Comparison of ENCODE assay signal across 27 mouse cellular contexts in genomic region chr13:59800077-59800476, GRCm38 (mm10). TPM values are rescaled to one million over a fixed set of nuclear protein-coding genes. Genes with fewer than 3 reads are reported as not detected.
DNase-seq lines count a peak whose midpoint lies in the region; ATAC-seq lines count a peak whose summit lies in the region.
"Had no signal": no experiment of that assay in that cellular context is flagged by ENCODE, and none has a peak within 500 bp of the region (broad histone marks: within the 10 kb centered on the region; RNA-seq: fewer than 3 reads in every experiment).

No protein-coding gene starts in this region.

- H3K4me3 ChIP-seq in liver, embryonic 13.5 days (replicated peaks), result no peak overlapping the region
- H3K4me3 ChIP-seq in liver, embryonic 11.5 days (ENCODE audit: low read depth, low read length), result no peak overlapping the region
- H3K4me3 ChIP-seq: embryonic facial prominence, embryonic 13.5 days; embryonic facial prominence, embryonic 15.5 days; erythroblast, embryonic 14.5 days; forebrain, embryonic 10.5 days; forebrain, embryonic 12.5 days had no signal

- peaks cover 61% of the 10 kb centered on the region for H3K4me1 ChIP-seq in liver, embryonic 13.5 days (replicated peaks)
- peaks cover 20% of the 10 kb centered on the region for H3K4me1 ChIP-seq in liver, embryonic 11.5 days (replicated peaks; ENCODE audit: control insufficient read depth, insufficient read depth, low read length)
- H3K4me1 ChIP-seq: embryonic facial prominence, embryonic 13.5 days; embryonic facial prominence, embryonic 15.5 days; forebrain, embryonic 10.5 days; forebrain, embryonic 12.5 days had no signal

- H3K36me3 ChIP-seq in liver, embryonic 13.5 days, result peaks cover 99% of the 10 kb centered on the region
- H3K36me3 ChIP-seq in liver, embryonic 11.5 days (ENCODE audit: control insufficient read depth, insufficient read depth, low read length), result peaks cover 84% of the 10 kb centered on the region

- H3K9ac ChIP-seq in liver, embryonic 13.5 days, result no peak overlapping the region
- H3K9ac ChIP-seq in liver, embryonic 11.5 days (ENCODE audit: low read depth, low read length), result no peak overlapping the region
- H3K9ac ChIP-seq: embryonic facial prominence, embryonic 13.5 days; embryonic facial prominence, embryonic 15.5 days; forebrain, embryonic 12.5 days had no signal

- 54% methylated on average over 2 of the region's 2 CpGs for WGBS in liver, embryonic 13.5 days (ENCODE audit: insufficient replicate concordance)
- 62% methylated on average over 2 of the region's 2 CpGs for WGBS in liver, embryonic 11.5 days

- H3K9me3 ChIP-seq in liver, embryonic 13.5 days (replicated peaks), result no peaks in the 10 kb centered on the region
- H3K9me3 ChIP-seq in liver, embryonic 11.5 days (ENCODE audit: control insufficient read depth, low read length), result no peaks in the 10 kb centered on the region
- H3K9me3 ChIP-seq: embryonic facial prominence, embryonic 13.5 days; embryonic facial prominence, embryonic 15.5 days; forebrain, embryonic 10.5 days; forebrain, embryonic 12.5 days had no signal

- H3K27ac ChIP-seq in liver, embryonic 13.5 days, result peak overlapping the region; percentile 97; the same call in 1 of the 2 replicates
- no peak overlapping the region for H3K27ac ChIP-seq in liver, embryonic 11.5 days (ENCODE audit: low read depth, low read length)
- H3K27ac ChIP-seq: embryonic facial prominence, embryonic 13.5 days; embryonic facial prominence, embryonic 15.5 days; forebrain, embryonic 10.5 days; forebrain, embryonic 12.5 days had no signal

- no peak for ATAC-seq in liver, embryonic 13.5 days (ENCODE audit: low read depth)
- no peak for ATAC-seq in liver, embryonic 11.5 days (replicated peaks; ENCODE audit: low FRiP score)
- peak; percentile 52 for ATAC-seq in granulocyte monocyte progenitor cell, adult 5-6 weeks (replicated peaks; ENCODE audit: poor library complexity, severe bottlenecking)
- peak; percentile 54 for ATAC-seq in megakaryocyte, adult 5-6 weeks (ENCODE audit: poor library complexity, severe bottlenecking)
- ATAC-seq: forebrain, embryonic 14.5 days; forebrain, embryonic 16.5 days had no signal

- H3K4me2 ChIP-seq in liver, embryonic 13.5 days, result no peak overlapping the region
- no peak overlapping the region for H3K4me2 ChIP-seq in liver, embryonic 11.5 days
- H3K4me2 ChIP-seq: embryonic facial prominence, embryonic 13.5 days; embryonic facial prominence, embryonic 15.5 days; forebrain, embryonic 12.5 days had no signal

- H3K27me3 ChIP-seq in liver, embryonic 13.5 days, result no peaks in the 10 kb centered on the region
- H3K27me3 ChIP-seq in liver, embryonic 11.5 days (replicated peaks; ENCODE audit: control insufficient read depth, insufficient read depth, low read length), result no peaks in the 10 kb centered on the region
- H3K27me3 ChIP-seq: embryonic facial prominence, embryonic 13.5 days; embryonic facial prominence, embryonic 15.5 days; forebrain, embryonic 12.5 days had no signal

- DNase-seq in liver, embryonic 13.5 days, result no peak
- DNase-seq in liver, embryonic 11.5 days (ENCODE audit: low spot score), result no peak
- DNase-seq in cerebellum, adult 9-11 months, result no peak
- no peak for DNase-seq in gastrocnemius, postnatal 10 days
- DNase-seq: adrenal gland, adult 2 months; adrenal gland, postnatal 10 days; adrenal gland, postnatal 25 days; cerebellum, adult 11 months; cerebellum, adult 18-20 months; cerebellum, adult 8-10 months; cerebellum, postnatal 10 days; cerebellum, postnatal 25 days; embryo, embryonic 11 days had no signal

RNA-seq across cellular contexts. Expression of gene Gm49354, which starts 18.0 kb away (rescaled TPM):
- not detected in 2 replicates for polyA plus RNA-seq in liver, embryonic 13.5 days (2015; fragmentation: Nextera tagmentation; extraction: Ambion mirVana)
- not detected in 2 replicates for polyA plus RNA-seq in liver, embryonic 11.5 days (2014; fragmentation: Nextera tagmentation; extraction: Ambion mirVana)
- total RNA-seq in granulocyte monocyte progenitor cell, adult 5-6 weeks (2014; fragmentation: Nextera tagmentation), result not detected in 2 replicates
- not detected in 2 replicates for total RNA-seq in granulocyte monocyte progenitor cell, adult 5-6 weeks (2017)
- total RNA-seq in megakaryocyte, adult 5-6 weeks (2015), result not detected in 2 replicates
- total RNA-seq in megakaryocyte, adult 5-6 weeks (2017), result not detected in 2 replicates
- total RNA-seq in gastrocnemius, postnatal 10 days (2021), result not detected
- total RNA-seq: adrenal gland, adult 2 months; adrenal gland, postnatal 10 days; adrenal gland, postnatal 25 days; adrenal gland, postnatal 4 days; ES-E14; MEL had no signal
- polyA plus RNA-seq: adrenal gland, adult 2 months; C2C12; embryonic facial prominence, embryonic 11.5 days; embryonic facial prominence, embryonic 13.5 days; embryonic facial prominence, embryonic 15.5 days; forebrain, embryonic 10.5 days; forebrain, embryonic 12.5 days; forebrain, embryonic 14.5 days; forebrain, embryonic 16.5 days had no signal

RNA-seq across cellular contexts. Expression of gene Tut7, which starts 22.9 kb away (rescaled TPM):
- polyA plus RNA-seq in liver, embryonic 13.5 days (2015; fragmentation: Nextera tagmentation; extraction: Ambion mirVana), result 54.4 and 61.8 TPM in 2 replicates
- polyA plus RNA-seq in liver, embryonic 11.5 days (2014; fragmentation: Nextera tagmentation; extraction: Ambion mirVana), result 68.2 and 69.5 TPM in 2 replicates
- 63.9 and 77.9 TPM in 2 replicates for total RNA-seq in granulocyte monocyte progenitor cell, adult 5-6 weeks (2014; fragmentation: Nextera tagmentation)
- 114 and 117 TPM in 2 replicates for total RNA-seq in granulocyte monocyte progenitor cell, adult 5-6 weeks (2017)
- 95.1 and 97.1 TPM in 2 replicates for total RNA-seq in megakaryocyte, adult 5-6 weeks (2015)
- 177 and 194 TPM in 2 replicates for total RNA-seq in megakaryocyte, adult 5-6 weeks (2017)
- 10 to 100 TPM; 46.3 to 50.3 TPM for total RNA-seq in gastrocnemius, postnatal 10 days (2021)

RNA-seq across cellular contexts. Expression of gene Isca1, which starts 30.5 kb away (rescaled TPM):
- 218 and 244 TPM in 2 replicates for polyA plus RNA-seq in liver, embryonic 13.5 days (2015; fragmentation: Nextera tagmentation; extraction: Ambion mirVana)
- polyA plus RNA-seq in liver, embryonic 11.5 days (2014; fragmentation: Nextera tagmentation; extraction: Ambion mirVana), result 173 and 181 TPM in 2 replicates
- total RNA-seq in granulocyte monocyte progenitor cell, adult 5-6 weeks (2014; fragmentation: Nextera tagmentation), result 47.4 and 55.1 TPM in 2 replicates
- 23.4 and 25.8 TPM in 2 replicates for total RNA-seq in granulocyte monocyte progenitor cell, adult 5-6 weeks (2017)
- total RNA-seq in megakaryocyte, adult 5-6 weeks (2015), result 39.7 and 41.7 TPM in 2 replicates
- total RNA-seq in megakaryocyte, adult 5-6 weeks (2017), result 19.2 and 21.3 TPM in 2 replicates
- total RNA-seq in gastrocnemius, postnatal 10 days (2021), result 100 to 1,000 TPM in 1 of 2 experiments, 10 to 100 TPM in 1; 95.1 to 108 TPM

RNA-seq across cellular contexts. Expression of gene 1700014D04Rik, which starts 53.5 kb away (rescaled TPM):
- polyA plus RNA-seq in liver, embryonic 13.5 days (2015; fragmentation: Nextera tagmentation; extraction: Ambion mirVana), result not detected in 2 replicates
- polyA plus RNA-seq in liver, embryonic 11.5 days (2014; fragmentation: Nextera tagmentation; extraction: Ambion mirVana), result not detected in 2 replicates
- not detected in 2 replicates for total RNA-seq in granulocyte monocyte progenitor cell, adult 5-6 weeks (2014; fragmentation: Nextera tagmentation)
- not detected in 2 replicates for total RNA-seq in granulocyte monocyte progenitor cell, adult 5-6 weeks (2017)
- not detected in 2 replicates for total RNA-seq in megakaryocyte, adult 5-6 weeks (2015)
- total RNA-seq in megakaryocyte, adult 5-6 weeks (2017), result 0.04 TPM in 1 of 2 replicates, not detected in the other
- total RNA-seq in gastrocnemius, postnatal 10 days (2021), result not detected
- total RNA-seq: adrenal gland, adult 2 months; adrenal gland, postnatal 10 days; adrenal gland, postnatal 25 days; MEL had no signal
- polyA plus RNA-seq: adrenal gland, adult 2 months; embryonic facial prominence, embryonic 11.5 days; embryonic facial prominence, embryonic 13.5 days; embryonic facial prominence, embryonic 15.5 days; erythroblast, embryonic 14.5 days; forebrain, embryonic 10.5 days; forebrain, embryonic 14.5 days had no signal

Comparison
In these comparisons a context has a peak if more than half of its experiments do, and no peak if none do; other contexts are left out.
1. ATAC-seq: peak in granulocyte monocyte progenitor cell, adult 5-6 weeks (single experiment) and megakaryocyte, adult 5-6 weeks (single experiment); none in liver, embryonic 13.5 days (single experiment) and liver, embryonic 11.5 days (single experiment).